Mouse (Mus musculus) brain, embryonic 14.5 days (tissue): ENCODE results near the gene Mpg.

ENCODE experiments used
- CTCF ChIP-seq: fragments of 200-500 bp; IDR thresholded peaks from 2 replicates; pipeline ENCODE4 v1.5.1; 2012; ENCODE audit warnings: inconsistent platforms, mild to moderate bottlenecking, moderate library complexity, borderline replicate concordance; ENCODE audit not compliant: insufficient read depth, insufficient read length; ENCODE audit errors: extremely low read depth
- POLR2A ChIP-seq: fragments of 200-500 bp; IDR thresholded peaks from 2 replicates; pipeline ENCODE4 v1.6.1; 2012; ENCODE audit warnings: mild to moderate bottlenecking, inconsistent platforms, borderline replicate concordance; ENCODE audit not compliant: poor library complexity, insufficient read depth, insufficient read length, severe bottlenecking; ENCODE audit errors: extremely low read depth

DNA sequence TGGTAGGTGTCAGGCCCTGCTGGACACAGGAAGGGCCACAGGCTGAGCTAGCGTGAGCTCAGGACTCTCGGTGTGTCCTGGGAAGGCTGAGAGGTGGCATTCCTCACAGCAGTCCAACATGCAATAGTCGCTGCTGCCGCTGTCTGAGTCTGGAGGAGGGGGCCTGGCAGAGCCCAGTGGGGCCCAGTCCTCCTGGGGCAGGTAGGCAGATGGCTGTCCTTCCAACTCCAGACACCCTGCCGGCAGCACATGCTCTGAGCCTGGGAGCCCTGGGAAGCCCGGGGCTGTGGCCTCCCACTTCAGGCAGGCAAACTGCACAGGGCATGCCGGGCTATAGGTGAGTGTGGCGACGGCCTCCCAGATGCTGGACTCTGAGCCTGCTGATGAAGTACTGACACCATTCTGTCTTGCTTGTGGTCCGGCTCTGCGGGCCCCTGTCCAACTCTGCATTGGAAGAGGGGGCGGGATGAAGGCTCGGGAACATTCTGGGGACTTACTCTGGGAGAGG is 35.6 kb upstream of the Mpg start:
- TF ChIP-seq CTCF: no peak
- no peak for TF ChIP-seq POLR2A
